Mouse (Mus musculus) ovary, postnatal 10 days (tissue): ENCODE data around the gene Vgll4.
A peak's percentile ranks its signal among the peaks of the same experiment; 100 is the strongest.

ENCODE experiments used
- DNase-seq: peaks from one replicate; pipeline ENCODE4 v3.0.0; 2022; ENCODE audit warnings: low spot score

Gene Vgll4

GRCm38 (mm10) chr6:114842131-114842530 lies 127.7 kb downstream of the Vgll4 start:
- no peak for DNase-seq

- no peak for DNase-seq
Measured at GRCm38 (mm10) chr6:114840012-114840411, 129.8 kb downstream of the Vgll4 start.

DNA sequence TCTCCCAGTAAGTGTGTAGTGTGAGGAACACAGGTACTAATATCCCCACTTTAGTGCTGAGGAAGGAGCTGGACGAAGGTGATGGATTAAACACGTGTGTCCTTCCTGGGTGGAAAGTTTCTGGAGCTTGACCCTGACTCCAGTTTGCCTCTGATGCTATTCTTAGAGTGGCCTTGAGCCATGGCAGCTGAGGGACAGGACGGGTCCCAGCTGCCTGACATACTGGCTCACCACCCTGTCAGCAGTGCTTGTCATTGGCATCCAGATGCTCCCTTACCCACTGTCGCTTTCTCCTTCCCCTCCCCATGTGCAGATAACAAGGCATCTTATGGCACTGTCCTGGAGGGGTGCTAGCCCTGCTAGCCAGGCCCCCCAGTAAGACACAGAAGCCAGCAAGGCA lies 130.9 kb downstream of the Vgll4 start:
- no peak for DNase-seq

DNA sequence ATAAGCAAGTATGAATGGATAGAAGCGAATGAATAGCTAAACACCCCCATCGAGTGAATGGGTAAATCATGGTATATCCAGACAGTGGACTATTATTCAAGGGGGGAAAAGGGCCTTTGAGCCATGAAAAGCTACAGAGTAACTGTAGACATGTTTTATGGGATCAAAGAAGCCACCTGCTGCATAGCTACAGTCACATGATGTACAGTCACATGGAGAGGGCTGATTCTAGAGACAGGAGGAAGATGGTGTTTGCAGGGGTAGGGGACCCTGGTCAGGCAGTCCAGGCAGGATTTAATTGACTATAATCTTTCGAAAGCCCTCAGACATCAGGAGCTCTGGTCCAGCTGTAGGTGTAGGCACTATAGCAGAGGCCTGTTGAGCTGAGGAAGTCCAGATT lies 133.4 kb downstream of the Vgll4 start:
- DNase-seq, result no peak

- DNase-seq, result no peak
Measured at GRCm38 (mm10) chr6:114835752-114836151, 134.0 kb downstream of the Vgll4 start.

GRCm38 (mm10) chr6:114835344-114835743 lies 134.4 kb downstream of the Vgll4 start:
- DNase-seq, result no peak

DNA sequence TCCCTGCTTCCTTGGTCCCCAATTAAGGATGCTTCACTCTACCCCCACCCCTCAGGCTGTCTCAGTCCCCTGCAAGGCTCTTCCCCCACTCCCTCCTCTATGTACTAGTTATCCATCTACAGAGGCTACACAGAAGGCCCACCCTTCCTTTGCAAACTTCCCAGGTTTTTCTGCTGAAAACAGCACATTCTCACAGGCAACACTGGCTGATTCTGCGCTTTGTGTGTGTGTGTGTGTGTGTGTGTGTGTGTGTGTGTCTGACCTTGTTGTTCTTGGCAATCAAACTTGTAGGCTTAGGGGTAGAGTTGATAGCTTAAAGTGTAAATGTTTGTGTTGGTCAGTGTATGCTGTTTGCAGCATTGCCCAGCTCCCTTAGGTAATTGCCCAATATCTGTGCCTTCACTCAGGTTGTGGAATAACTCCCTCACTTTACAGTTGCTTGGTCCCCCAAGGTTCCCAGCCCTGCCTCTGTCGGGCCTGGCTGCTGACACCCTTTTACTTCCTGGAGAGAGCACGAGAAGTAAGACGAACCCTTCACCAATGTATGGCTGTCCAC lies 135.9 kb downstream of the Vgll4 start:
- DNase-seq, result no peak

- no peak for DNase-seq
Measured at GRCm38 (mm10) chr6:114833058-114833685, 136.6 kb downstream of the Vgll4 start.

DNA sequence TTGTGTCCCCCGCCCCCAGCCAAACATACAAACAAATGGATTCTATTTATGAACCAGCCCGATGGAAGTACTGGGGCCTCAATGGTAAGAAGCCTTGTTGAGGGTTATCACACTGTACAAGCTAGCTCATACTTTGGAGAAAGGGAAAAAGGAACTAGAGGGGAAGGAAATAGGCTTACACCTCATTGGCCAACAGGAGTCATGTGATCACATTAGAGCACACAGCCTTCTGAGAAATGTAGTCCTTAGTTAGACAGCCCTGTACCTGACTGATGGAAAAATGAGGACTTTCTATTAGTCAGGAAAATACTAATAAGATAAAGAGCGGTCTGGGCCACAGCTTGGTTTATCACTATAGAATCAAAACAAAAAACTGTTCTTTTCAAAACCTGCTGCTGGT lies 138.0 kb downstream of the Vgll4 start:
- no peak for DNase-seq

- DNase-seq, result no peak
Measured at GRCm38 (mm10) chr6:114829660-114830438, 139.9 kb downstream of the Vgll4 start.

- no peak for DNase-seq
Measured at GRCm38 (mm10) chr6:114826889-114827288, 142.9 kb downstream of the Vgll4 start.

GRCm38 (mm10) chr6:114821646-114822045 lies 148.1 kb downstream of the Vgll4 start:
- no peak for DNase-seq

DNA sequence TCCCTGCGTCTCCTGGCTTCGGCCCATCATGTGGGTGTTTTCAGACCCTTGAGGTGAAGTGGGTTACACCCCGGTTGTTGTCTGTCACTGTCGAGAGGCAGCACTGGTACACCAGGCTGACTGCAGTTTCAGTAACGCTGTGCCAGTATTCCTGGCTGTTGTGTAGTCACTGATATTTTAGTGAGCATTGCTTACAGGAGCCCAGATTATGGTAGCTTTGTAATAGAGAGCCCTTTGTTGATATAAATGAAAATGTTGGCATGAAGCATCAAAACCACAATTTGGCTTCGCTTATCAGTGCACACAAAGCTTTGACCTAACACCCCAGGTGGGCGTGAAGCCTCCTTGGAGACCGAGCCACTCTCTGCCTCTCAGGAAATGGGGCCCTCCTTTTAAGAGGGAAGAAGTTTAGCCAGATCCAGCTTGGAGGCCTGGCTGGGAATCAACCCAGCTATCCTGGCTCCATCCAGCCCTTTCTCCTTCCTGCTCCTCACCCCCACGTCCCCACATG lies 149.8 kb downstream of the Vgll4 start:
- peak; percentile 27 for DNase-seq

GRCm38 (mm10) chr6:114818471-114818870 lies 151.3 kb downstream of the Vgll4 start:
- no peak for DNase-seq

- no peak for DNase-seq
Measured at GRCm38 (mm10) chr6:114817948-114818347, 151.8 kb downstream of the Vgll4 start.

GRCm38 (mm10) chr6:114814882-114815650 lies 154.7 kb downstream of the Vgll4 start:
- no peak for DNase-seq

DNA sequence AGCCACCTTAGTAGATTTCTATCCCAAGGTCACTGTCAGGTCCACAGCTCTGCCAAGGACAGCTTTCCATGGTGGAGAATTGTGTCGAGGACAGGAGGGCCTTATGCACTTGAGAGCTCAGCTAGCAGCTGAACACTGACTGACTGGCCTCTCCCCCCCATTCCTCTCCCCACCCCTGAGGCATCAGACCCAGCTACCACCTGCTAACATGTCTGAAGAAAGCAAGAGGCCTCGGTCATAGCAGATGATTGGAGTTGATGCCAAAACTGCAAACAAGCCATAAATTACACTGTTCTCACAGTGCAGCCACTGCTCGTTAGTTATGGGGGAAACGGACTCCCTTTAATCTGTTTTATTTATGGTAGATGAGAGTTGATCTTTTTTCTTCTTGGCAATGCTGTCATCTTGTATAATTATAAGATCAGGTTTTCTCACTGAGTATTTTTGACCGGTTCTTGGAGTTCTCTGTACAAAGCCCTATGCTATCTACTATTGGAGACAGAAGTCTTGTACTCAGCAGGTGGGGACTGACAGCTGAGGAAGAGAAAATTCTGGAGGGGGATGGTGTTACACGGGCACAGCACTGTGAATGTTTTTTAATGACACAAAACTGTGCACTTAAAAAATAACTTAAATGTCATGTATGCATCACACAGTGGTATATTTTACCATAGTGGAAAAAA lies 155.5 kb downstream of the Vgll4 start:
- DNase-seq, result no peak

DNA sequence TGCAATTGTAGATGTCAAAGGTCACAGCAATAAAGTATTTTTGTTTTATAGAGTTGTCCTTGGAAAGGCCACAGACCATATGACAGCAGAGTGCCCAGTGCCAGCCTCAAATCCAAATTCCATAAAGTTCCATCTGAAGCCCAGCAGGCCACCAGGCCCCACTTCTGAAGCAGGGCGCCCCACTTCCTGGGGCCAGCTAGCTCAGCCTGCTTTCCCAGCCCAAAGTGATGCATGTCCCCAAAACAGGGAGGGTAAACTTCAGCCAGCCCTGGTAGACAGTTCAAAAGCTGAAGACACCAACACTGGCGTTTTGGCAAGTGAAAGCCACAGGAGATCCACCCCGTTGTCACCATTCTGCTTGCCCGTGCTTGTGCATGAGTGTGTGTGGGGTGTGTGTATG lies 157.0 kb downstream of the Vgll4 start:
- DNase-seq, result no peak

DNA sequence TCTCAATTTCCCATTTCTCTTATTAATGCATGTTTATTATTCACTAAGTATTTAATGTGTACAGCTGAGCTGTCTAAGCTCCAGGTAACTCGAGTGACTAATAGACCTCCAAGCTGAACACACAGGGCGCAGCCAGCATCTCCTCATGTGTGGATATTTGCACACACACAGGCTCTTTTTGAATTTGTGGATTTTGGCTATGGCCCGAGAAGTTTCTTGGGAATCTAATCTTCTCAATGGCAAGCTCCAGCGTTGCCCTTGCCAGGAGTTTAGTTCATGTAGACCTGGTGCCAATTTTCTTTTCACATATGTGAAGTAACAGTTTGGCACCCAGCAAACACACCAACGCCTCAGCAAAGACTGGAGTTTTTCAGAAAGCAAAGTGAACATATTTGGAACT lies 157.5 kb downstream of the Vgll4 start:
- no peak for DNase-seq
